Mouse (Mus musculus) C2C12 (cell line): Measurements from ENCODE around the gene Spdye4b. TPM values are rescaled to one million over a fixed set of nuclear protein-coding genes. Genes with fewer than 3 reads are reported as not detected.

Experiments used
- H3K27me3 ChIP-seq: one replicate; pipeline ENCODE4 v1.6.1; 2011; ENCODE audit not compliant: control insufficient read depth, insufficient read depth, insufficient read length
- H3K36me3 ChIP-seq: one replicate; pipeline ENCODE4 v1.6.1; 2011; ENCODE audit not compliant: control insufficient read depth, insufficient read depth
- H3K4me3 ChIP-seq: one replicate; pipeline ENCODE4 v1.5.1; 2011; ENCODE audit warnings: mild to moderate bottlenecking, control low read depth; ENCODE audit not compliant: poor library complexity, insufficient read depth, severe bottlenecking
- H3K79me2 ChIP-seq: one replicate; pipeline ENCODE4 v1.6.1; 2011; ENCODE audit not compliant: control insufficient read depth, insufficient read depth
- H3K79me3 ChIP-seq: one replicate; pipeline ENCODE4 v1.6.1; 2011; ENCODE audit warnings: low read depth, control low read depth
- H3ac ChIP-seq: one replicate; pipeline ENCODE3; 2011; ENCODE audit warnings: low read depth; ENCODE audit not compliant: control insufficient read depth, insufficient read length
- CEBPB ChIP-seq: IDR thresholded peaks from one replicate; pipeline ENCODE4 v1.6.1; 2011; ENCODE audit warnings: low read depth, mild to moderate bottlenecking, control low read depth, moderate library complexity
- CTCF ChIP-seq: IDR thresholded peaks from one replicate; pipeline ENCODE4 v1.5.1; 2011; ENCODE audit not compliant: control insufficient read depth, insufficient read depth, insufficient read length
- FOSL1 ChIP-seq: IDR thresholded peaks from one replicate; pipeline ENCODE4 v1.8.0; 2011; ENCODE audit warnings: mild to moderate bottlenecking, low read length; ENCODE audit not compliant: poor library complexity, insufficient read depth, severe bottlenecking
- MAX ChIP-seq: IDR thresholded peaks from one replicate; pipeline ENCODE4 v1.6.1; 2011; ENCODE audit warnings: mild to moderate bottlenecking, control low read depth
- MYOD1 ChIP-seq: IDR thresholded peaks from one replicate; pipeline ENCODE4 v1.6.1; 2011; ENCODE audit warnings: low read depth; ENCODE audit not compliant: control insufficient read depth, insufficient read length
- MYOG ChIP-seq: IDR thresholded peaks from one replicate; pipeline ENCODE4 v1.6.1; 2011; ENCODE audit not compliant: control insufficient read depth, insufficient read length; ENCODE audit errors: extremely low read depth
- USF1 ChIP-seq: IDR thresholded peaks from one replicate; pipeline ENCODE4 v1.6.1; 2011; ENCODE audit warnings: low read depth, mild to moderate bottlenecking, control low read depth, moderate library complexity
- polyA plus RNA-seq: library from polyadenylated mRNA; unstranded; fragments of >200 nt; fragmentation: generic; extraction: Trizol; gene quantifications from one replicate; pipeline ENCODE4 v1.2.1, GENCODE M21; 2012; ENCODE audit warnings: missing spikeins

Gene Spdye4b
- polyA plus RNA-seq, 1 experiment: not detected

DNA sequence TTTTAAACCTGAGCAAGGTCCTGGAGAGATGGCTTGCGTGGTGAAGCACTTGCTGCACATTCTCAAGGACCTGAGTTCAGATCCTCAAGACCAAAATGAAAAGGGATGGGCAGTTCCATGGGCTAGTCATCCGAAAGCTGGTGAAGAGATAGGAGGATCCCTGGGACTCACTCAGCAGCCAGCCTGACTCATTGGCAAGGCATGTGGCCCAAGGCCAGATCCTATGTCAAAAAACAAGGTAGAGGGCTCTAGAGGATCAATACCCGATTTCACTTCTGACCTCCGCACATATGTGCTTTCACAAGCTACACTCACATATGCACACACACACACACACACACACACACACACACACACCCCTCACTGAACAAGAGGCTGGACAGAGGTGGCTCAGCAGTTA, 15.7 kb downstream of the Spdye4b start:
- no peaks in the 10 kb centered on the region for H3K79me2 ChIP-seq
- TF ChIP-seq MYOG: no peak
- TF ChIP-seq FOSL1: no peak
- no peak for TF ChIP-seq CEBPB
- no peak for TF ChIP-seq MYOD1
- TF ChIP-seq MAX: no peak
- no peak for TF ChIP-seq CTCF
- TF ChIP-seq USF1: no peak
- no peak overlapping the region for H3ac ChIP-seq
- H3K27me3 ChIP-seq: peaks cover 17% of the 10 kb centered on the region
- no peak overlapping the region for H3K4me3 ChIP-seq
- no peaks in the 10 kb centered on the region for H3K36me3 ChIP-seq
- H3K79me3 ChIP-seq: no peaks in the 10 kb centered on the region

- no peak for TF ChIP-seq CTCF
- TF ChIP-seq MYOD1: no peak
- no peak for TF ChIP-seq MAX
- no peak for TF ChIP-seq FOSL1
- TF ChIP-seq MYOG: no peak
- no peak for TF ChIP-seq USF1
- TF ChIP-seq CEBPB: no peak
- Histone ChIP-seq H3K79me3 (no peaks in the 10 kb centered on the region), H3ac (no peak overlapping the region), H3K36me3 (no peaks in the 10 kb centered on the region), H3K79me2 (no peaks in the 10 kb centered on the region), H3K27me3 (no peaks in the 10 kb centered on the region), H3K4me3 (no peak overlapping the region)
These were observed 24.2 kb downstream of the Spdye4b start for GRCm38 (mm10) chr5:143205015-143205414.

DNA sequence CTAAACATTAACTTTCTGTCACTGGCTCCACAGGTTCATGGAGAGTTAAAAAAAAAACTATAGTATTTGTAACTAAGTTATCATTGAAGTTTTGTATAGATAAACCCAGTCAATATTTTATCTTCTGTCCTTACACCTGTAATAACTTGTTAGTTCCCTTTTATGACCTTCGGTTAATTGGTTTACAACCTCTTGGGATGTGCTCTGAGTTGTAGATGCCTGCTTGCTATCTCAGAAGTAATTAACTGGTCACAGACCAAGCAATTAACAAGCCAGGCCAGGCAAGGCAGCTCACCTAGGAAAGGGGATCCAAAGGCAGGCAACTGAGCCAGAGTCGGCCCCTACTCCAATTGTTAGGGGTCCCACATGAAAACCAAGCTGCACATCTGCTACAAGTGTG, 33.0 kb downstream of the Spdye4b start:
- no peak for TF ChIP-seq MAX
- no peak for TF ChIP-seq USF1
- no peak for TF ChIP-seq MYOG
- TF ChIP-seq CTCF: no peak
- no peak for TF ChIP-seq FOSL1
- no peak for TF ChIP-seq MYOD1
- TF ChIP-seq CEBPB: no peak
- Histone ChIP-seq H3K27me3 (peaks cover 6% of the 10 kb centered on the region), H3K79me3 (no peaks in the 10 kb centered on the region), H3K4me3 (no peak overlapping the region), H3K79me2 (no peaks in the 10 kb centered on the region), H3K36me3 (no peaks in the 10 kb centered on the region), H3ac (no peak overlapping the region)

GRCm38 (mm10) chr5:143220996-143221395, 40.2 kb downstream of the Spdye4b start:
- peaks cover under 1% of the 10 kb centered on the region for H3K27me3 ChIP-seq
- no peaks in the 10 kb centered on the region for H3K36me3 ChIP-seq
- no peaks in the 10 kb centered on the region for H3K79me3 ChIP-seq
- no peak for TF ChIP-seq USF1
- no peak for TF ChIP-seq MAX
- TF ChIP-seq MYOG: no peak
- no peak for TF ChIP-seq CEBPB
- no peak for TF ChIP-seq FOSL1
- TF ChIP-seq CTCF: no peak
- no peak for TF ChIP-seq MYOD1
- H3K4me3 ChIP-seq: no peak overlapping the region
- H3K79me2 ChIP-seq: no peaks in the 10 kb centered on the region
- no peak overlapping the region for H3ac ChIP-seq

- no peak overlapping the region for H3ac ChIP-seq
- no peaks in the 10 kb centered on the region for H3K79me3 ChIP-seq
- no peaks in the 10 kb centered on the region for H3K27me3 ChIP-seq
- no peak overlapping the region for H3K4me3 ChIP-seq
- H3K79me2 ChIP-seq: no peaks in the 10 kb centered on the region
- TF ChIP-seq MYOG (no peak), MAX (no peak), FOSL1 (no peak), CEBPB (no peak)
- H3K36me3 ChIP-seq: no peaks in the 10 kb centered on the region
These were observed 41.5 kb downstream of the Spdye4b start for GRCm38 (mm10) chr5:143222287-143222686.

DNA sequence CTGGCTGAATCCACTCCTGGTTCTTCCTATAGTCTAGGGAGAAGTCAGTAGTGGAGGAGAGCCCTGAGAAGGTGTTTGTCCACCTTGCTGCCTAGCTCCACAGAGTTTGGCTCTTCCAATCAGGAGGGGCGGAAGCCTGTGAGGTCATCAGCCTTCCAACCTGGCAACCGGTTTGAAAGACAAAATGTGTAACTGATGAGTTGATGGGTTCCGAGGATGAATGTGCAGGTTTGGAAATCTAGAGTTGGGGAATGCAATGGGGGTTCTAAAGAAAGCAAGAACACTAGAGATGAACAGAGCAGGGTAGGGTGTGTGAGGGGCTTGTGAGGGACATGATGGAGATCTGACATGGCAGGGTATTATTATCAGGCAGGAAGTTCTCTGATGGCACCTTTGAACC, 46.0 kb downstream of the Spdye4b start, which contains the start of gene Spdye4a:
Spdye4a (minus strand) TSS at position 101 of the 400 bp plus-strand sequence.
- Histone ChIP-seq H3K79me3 (no peaks in the 10 kb centered on the region), H3ac (no peak within 1 kb of the TSS), H3K79me2 (no peaks in the 10 kb centered on the region), H3K4me3 (no peak within 1 kb of the TSS), H3K27me3 (no peaks in the 10 kb centered on the region), H3K36me3 (no peaks in the 10 kb centered on the region)
- TF ChIP-seq MYOG: no peak
- no peak for TF ChIP-seq CEBPB
- no peak for TF ChIP-seq MAX
- TF ChIP-seq MYOD1: no peak
- TF ChIP-seq CTCF: no peak
- TF ChIP-seq USF1: no peak
- no peak for TF ChIP-seq FOSL1
